Mouse (Mus musculus): ENCODE measurements around the gene Clcc1. TPM values are rescaled to one million over a fixed set of nuclear protein-coding genes. Genes with fewer than 3 reads are reported as not detected.

Clcc1 gene
- 8.2 and 15.6 TPM in 2 replicates for polyA plus RNA-seq (2012; ENCODE audit: low replicate concordance)

GRCm38 (mm10) chr3:108653710-108654379 lies at the start of gene Clcc1:
Gene Clcc1 (plus strand): TSS chr3:108653913.

GRCm38 (mm10) chr3:108722036-108722872 lies 68.5 kb downstream of the Clcc1 start, which contains the start of gene Gpsm2:
Gene Gpsm2 (minus strand): TSS chr3:108722309.

Other genes with a start within 250 kb of the Clcc1 start
- 3.1 and 5.0 TPM in 2 replicates for gene Celsr2, start 238.4 kb upstream of the Clcc1 start, polyA plus RNA-seq (2012; ENCODE audit: low replicate concordance)
- 16.9 and 83.4 TPM in 2 replicates for gene Sars, start 208.7 kb upstream of the Clcc1 start, polyA plus RNA-seq (2012; ENCODE audit: low replicate concordance)
- not detected in 2 replicates for gene 1700013F07Rik, start 119.8 kb upstream of the Clcc1 start, polyA plus RNA-seq (2012; ENCODE audit: low replicate concordance)
- gene 5330417C22Rik, start 117.4 kb upstream of the Clcc1 start, polyA plus RNA-seq (2012; ENCODE audit: low replicate concordance): 0.23 and 0.47 TPM in 2 replicates
- 2.9 and 4.1 TPM in 2 replicates for gene Tmem167b, start 91.4 kb upstream of the Clcc1 start, polyA plus RNA-seq (2012; ENCODE audit: low replicate concordance)
- gene Taf13, start 82.2 kb upstream of the Clcc1 start, polyA plus RNA-seq (2012; ENCODE audit: low replicate concordance): 0.25 and 1.1 TPM in 2 replicates
- gene Wdr47, start 62.6 kb upstream of the Clcc1 start, polyA plus RNA-seq (2012; ENCODE audit: low replicate concordance): 4.8 and 16.8 TPM in 2 replicates
- gene Gpsm2, start 68.4 kb downstream of the Clcc1 start, polyA plus RNA-seq (2012; ENCODE audit: low replicate concordance): 0.74 and 8.6 TPM in 2 replicates
- gene Aknad1, start 85.7 kb downstream of the Clcc1 start, polyA plus RNA-seq (2012; ENCODE audit: low replicate concordance): 0.04 TPM in 1 of 2 replicates, not detected in the other
- gene Stxbp3, start 186.6 kb downstream of the Clcc1 start, polyA plus RNA-seq (2012; ENCODE audit: low replicate concordance): 19.3 and 19.6 TPM in 2 replicates
- gene Fndc7, start 236.1 kb downstream of the Clcc1 start, polyA plus RNA-seq (2012; ENCODE audit: low replicate concordance): 0.25 and 0.45 TPM in 2 replicates

All from hematopoietic multipotent progenitor cell, adult 10-12 weeks (in vitro differentiated cells).